Mouse (Mus musculus) limb, embryonic 12.5 days (tissue): ENCODE data around the gene Parp8. TPM values are rescaled to one million over a fixed set of nuclear protein-coding genes. Genes with fewer than 3 reads are reported as not detected.
"Not testable (repeated sequence)": the region's sequence is repeated elsewhere in the genome, so short reads cannot be mapped to it uniquely, and the experiment has no call there.

Source experiments
- ATAC-seq: fragments of 200-750 bp; cut with Nextera tagmentation; 2 replicates; pipeline ENCODE4 v1.8.0; 2017; ENCODE audit warnings: low read depth, moderate TSS enrichment; ENCODE audit not compliant: insufficient number of reproducible peaks, insufficient read depth, low FRiP score, low TSS enrichment
- H3K27ac ChIP-seq: fragments of 300-500 bp; sonication (generic); 2 replicates; pipeline ENCODE4 v1.5.1; 2016; ENCODE audit warnings: mild to moderate bottlenecking, moderate library complexity
- H3K27me3 ChIP-seq: fragments of 300-500 bp; sonication (generic); 2 replicates; pipeline ENCODE4 v1.6.1; 2016; ENCODE audit warnings: mild to moderate bottlenecking, moderate library complexity
- H3K36me3 ChIP-seq: fragments of 300-500 bp; sonication (generic); 2 replicates; pipeline ENCODE4 v1.6.1; 2016; ENCODE audit warnings: mild to moderate bottlenecking, moderate library complexity
- H3K4me1 ChIP-seq: fragments of 300-500 bp; sonication (generic); replicated peaks from 2 replicates; pipeline ENCODE4 v1.6.1; 2016
- H3K4me2 ChIP-seq: fragments of 300-500 bp; sonication (generic); 2 replicates; pipeline ENCODE4 v1.6.1; 2016; ENCODE audit warnings: mild to moderate bottlenecking, moderate library complexity
- H3K4me3 ChIP-seq: fragments of 300-500 bp; sonication (generic); replicated peaks from 2 replicates; pipeline ENCODE4 v1.5.1; 2016; ENCODE audit warnings: mild to moderate bottlenecking
- H3K9ac ChIP-seq: fragments of 300-500 bp; sonication (generic); replicated peaks from 2 replicates; pipeline ENCODE4 v1.6.1; 2016; ENCODE audit warnings: mild to moderate bottlenecking, moderate library complexity
- H3K9me3 ChIP-seq: fragments of 300-500 bp; sonication (generic); 2 replicates; pipeline ENCODE4 v1.6.1; 2016; ENCODE audit warnings: mild to moderate bottlenecking, moderate library complexity
- WGBS: fragments of 180-500 bp; shearing (Covaris S2); methylation state at CpG from one replicate; pipeline ENCODE4 v1.1.7; 2016; 5-methylcytosine and 5-hydroxymethylcytosine counted together
- polyA plus RNA-seq: library from polyadenylated mRNA; unstranded; fragments of >200 nt; fragmentation: Nextera tagmentation; extraction: Ambion mirVana; gene quantifications from 2 replicates; pipeline ENCODE4 v1.2.1, GENCODE M21; 2016

Gene Parp8
- polyA plus RNA-seq, 1 experiment from 2014 or later, result 20.9 TPM

GRCm38 (mm10) chr13:116958776-116959589, 66.4 kb downstream of the Parp8 start:
- Histone ChIP-seq H3K4me2 (no peak overlapping the region), H3K9me3 (no peaks in the 10 kb centered on the region), H3K36me3 (no peaks in the 10 kb centered on the region), H3K27ac (no peak overlapping the region), H3K4me3 (no peak overlapping the region), H3K4me1 (peaks cover 28% of the 10 kb centered on the region), H3K9ac (no peak overlapping the region), H3K27me3 (no peaks in the 10 kb centered on the region)
- no peak for ATAC-seq
- WGBS, result 90% methylated on average over 7 of the region's 7 CpGs

DNA sequence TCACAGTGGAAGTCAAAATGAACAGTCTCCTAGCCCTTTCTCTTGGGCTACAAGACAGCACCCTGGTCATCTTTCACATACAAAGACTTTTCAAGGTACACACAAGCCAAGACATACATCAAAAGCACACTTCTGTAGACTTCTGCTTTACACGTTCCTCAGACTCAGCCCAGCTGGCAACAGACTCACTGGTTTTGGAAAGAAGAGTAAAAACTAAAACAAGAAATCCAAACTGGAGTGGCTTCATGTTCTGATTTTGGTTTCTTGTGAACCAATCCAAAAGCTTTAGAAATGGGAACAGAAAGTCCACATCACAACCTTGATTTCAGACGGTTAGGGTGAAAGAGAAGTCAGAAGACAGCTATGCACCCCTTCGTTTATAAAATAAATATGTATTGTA, 67.8 kb downstream of the Parp8 start:
- H3K4me1 ChIP-seq, result peaks cover 19% of the 10 kb centered on the region
- no peak overlapping the region for H3K27ac ChIP-seq
- H3K4me2 ChIP-seq, result no peak overlapping the region
- H3K9me3 ChIP-seq, result no peaks in the 10 kb centered on the region
- H3K9ac ChIP-seq, result no peak overlapping the region
- no peaks in the 10 kb centered on the region for H3K27me3 ChIP-seq
- no peaks in the 10 kb centered on the region for H3K36me3 ChIP-seq
- 91% methylated on average over 3 of the region's 3 CpGs for WGBS
- no peak overlapping the region for H3K4me3 ChIP-seq
- ATAC-seq, result no peak

GRCm38 (mm10) chr13:116951336-116951735, 74.0 kb downstream of the Parp8 start:
- 93% methylated on average over 3 of the region's 3 CpGs for WGBS
- Histone ChIP-seq H3K9ac (no peak overlapping the region), H3K27me3 (no peaks in the 10 kb centered on the region), H3K4me2 (no peak overlapping the region), H3K27ac (no peak overlapping the region), H3K4me1 (peaks cover 14% of the 10 kb centered on the region; the same call in 1 of the 2 replicates), H3K4me3 (no peak overlapping the region), H3K9me3 (no peaks in the 10 kb centered on the region), H3K36me3 (no peaks in the 10 kb centered on the region)
- no peak for ATAC-seq

- Histone ChIP-seq H3K4me3 (no peak overlapping the region), H3K27ac (no peak overlapping the region), H3K9me3 (no peaks in the 10 kb centered on the region), H3K4me1 (peaks cover 9% of the 10 kb centered on the region; the same call in 1 of the 2 replicates), H3K9ac (no peak overlapping the region), H3K4me2 (no peak overlapping the region), H3K36me3 (no peaks in the 10 kb centered on the region), H3K27me3 (no peaks in the 10 kb centered on the region)
- ATAC-seq, result no peak
- 84% methylated on average over 4 of the region's 4 CpGs for WGBS
These were observed 75.8 kb downstream of the Parp8 start for GRCm38 (mm10) chr13:116949527-116949926.

DNA sequence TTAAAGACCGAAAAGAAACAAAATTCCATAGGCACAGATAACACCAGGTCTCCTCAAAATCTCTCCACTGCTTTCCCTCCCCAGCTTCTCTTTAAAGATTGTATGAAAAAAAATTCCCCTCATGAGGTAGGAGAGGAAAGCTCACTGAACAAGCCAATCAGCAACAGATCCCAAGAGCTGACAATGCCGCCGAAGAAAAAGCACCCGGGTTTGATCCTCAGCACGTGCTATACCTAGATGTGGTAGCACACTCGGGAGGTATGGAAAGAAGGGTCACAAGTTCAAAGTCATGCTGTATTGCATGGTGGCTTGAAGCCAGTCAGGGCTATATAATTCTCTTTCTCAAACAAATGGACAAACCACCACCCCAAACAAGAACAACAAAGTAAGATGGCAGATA, 76.3 kb downstream of the Parp8 start:
- no peaks in the 10 kb centered on the region for H3K36me3 ChIP-seq
- no peak for ATAC-seq
- no peak overlapping the region for H3K27ac ChIP-seq
- H3K9me3 ChIP-seq, result no peaks in the 10 kb centered on the region
- no peaks in the 10 kb centered on the region for H3K27me3 ChIP-seq
- no peak overlapping the region for H3K4me3 ChIP-seq
- 94% methylated on average over 6 of the region's 6 CpGs for WGBS
- H3K9ac ChIP-seq, result no peak overlapping the region
- H3K4me1 ChIP-seq, result peaks cover 9% of the 10 kb centered on the region; the same call in 1 of the 2 replicates
- H3K4me2 ChIP-seq, result no peak overlapping the region

GRCm38 (mm10) chr13:116948299-116948659, 77.1 kb downstream of the Parp8 start:
- H3K27ac ChIP-seq, result no peak overlapping the region

GRCm38 (mm10) chr13:116947611-116948298, 77.6 kb downstream of the Parp8 start:
- ATAC-seq, result peak; percentile 33; the same call in 1 of the 2 replicates
- H3K36me3 ChIP-seq, result no peaks in the 10 kb centered on the region
- H3K4me3 ChIP-seq, result no peak overlapping the region
- H3K4me1 ChIP-seq, result peaks cover 9% of the 10 kb centered on the region; the same call in 1 of the 2 replicates
- WGBS, result 69% methylated on average over 9 of the region's 9 CpGs
- no peak overlapping the region for H3K9ac ChIP-seq
- no peaks in the 10 kb centered on the region for H3K9me3 ChIP-seq
- H3K4me2 ChIP-seq, result no peak overlapping the region
- H3K27ac ChIP-seq, result no peak overlapping the region
- H3K27me3 ChIP-seq, result no peaks in the 10 kb centered on the region

More at GRCm38 (mm10) chr13:116948299-116948659, 77.1 kb downstream of the Parp8 start:
- ATAC-seq, result no peak
- Histone ChIP-seq H3K4me3 (no peak overlapping the region), H3K4me2 (no peak overlapping the region), H3K27me3 (no peaks in the 10 kb centered on the region), H3K9ac (no peak overlapping the region), H3K9me3 (no peaks in the 10 kb centered on the region), H3K4me1 (peaks cover 9% of the 10 kb centered on the region; the same call in 1 of the 2 replicates), H3K36me3 (no peaks in the 10 kb centered on the region)
- WGBS, result 81% methylated on average over 5 of the region's 5 CpGs

DNA sequence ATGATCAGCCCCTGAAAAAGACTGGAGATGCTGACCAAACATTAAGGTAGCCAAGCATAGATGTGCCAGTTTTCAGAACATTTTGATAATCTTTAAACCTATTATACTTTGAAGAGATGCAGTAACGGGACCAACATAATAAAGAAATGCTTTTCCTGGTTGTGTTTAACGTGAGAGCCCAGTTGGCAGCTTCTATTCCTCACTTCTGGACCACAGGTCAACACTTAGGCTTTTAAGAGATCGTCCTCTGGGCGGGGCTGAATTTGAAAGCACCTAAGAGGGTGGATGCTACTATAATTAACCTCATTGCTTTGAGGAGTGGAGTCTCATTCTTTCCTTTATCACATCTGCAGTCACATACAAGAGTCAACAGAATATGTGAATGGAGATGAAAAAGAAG, 78.8 kb downstream of the Parp8 start:
- no peak overlapping the region for H3K27ac ChIP-seq
- H3K4me1 ChIP-seq, result peaks cover 15% of the 10 kb centered on the region
- H3K4me3 ChIP-seq, result no peak overlapping the region
- H3K9ac ChIP-seq, result no peak overlapping the region
- H3K36me3 ChIP-seq, result no peaks in the 10 kb centered on the region
- no peak for ATAC-seq
- H3K4me2 ChIP-seq, result no peak overlapping the region
- H3K9me3 ChIP-seq, result no peaks in the 10 kb centered on the region
- H3K27me3 ChIP-seq, result no peaks in the 10 kb centered on the region
- 75% methylated on average over 4 of the region's 4 CpGs for WGBS

GRCm38 (mm10) chr13:116941280-116942015, 83.9 kb downstream of the Parp8 start:
- peak; percentile 40; the same call in 1 of the 2 replicates for ATAC-seq
- 60% methylated on average over 13 of the region's 13 CpGs for WGBS

GRCm38 (mm10) chr13:116940761-116941160, 84.6 kb downstream of the Parp8 start:
- Histone ChIP-seq H3K9ac (no peak overlapping the region), H3K27me3 (no peaks in the 10 kb centered on the region), H3K36me3 (no peaks in the 10 kb centered on the region), H3K4me2 (no peak overlapping the region), H3K4me1 (peaks cover 11% of the 10 kb centered on the region), H3K4me3 (no peak overlapping the region), H3K27ac (no peak overlapping the region), H3K9me3 (no peaks in the 10 kb centered on the region)
- WGBS, result 87% methylated on average over 7 of the region's 7 CpGs
- no peak for ATAC-seq

More at GRCm38 (mm10) chr13:116941280-116942015, 83.9 kb downstream of the Parp8 start:
- Histone ChIP-seq H3K4me2 (no peak overlapping the region), H3K9ac (no peak overlapping the region), H3K36me3 (no peaks in the 10 kb centered on the region), H3K4me3 (no peak overlapping the region), H3K27me3 (no peaks in the 10 kb centered on the region), H3K4me1 (peaks cover 11% of the 10 kb centered on the region), H3K9me3 (no peaks in the 10 kb centered on the region), H3K27ac (no peak overlapping the region)

DNA sequence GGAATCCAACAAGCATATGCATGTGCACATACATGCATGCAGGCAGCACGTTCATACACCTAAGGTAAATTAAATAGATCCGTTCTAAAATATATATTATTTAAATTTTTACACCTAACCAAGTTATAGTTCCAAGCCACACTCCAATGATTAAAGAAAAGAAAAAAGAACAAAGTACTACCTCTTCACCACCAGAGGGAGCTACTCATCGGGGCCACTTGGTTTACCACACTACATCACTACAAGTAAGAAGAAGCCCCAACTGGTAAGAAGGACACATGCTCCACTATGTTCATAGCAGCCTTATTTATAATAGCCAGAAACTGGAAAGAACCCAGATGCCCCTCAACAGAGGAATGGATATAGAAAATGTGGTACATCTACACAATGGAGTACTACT, 88.3 kb downstream of the Parp8 start:
- not testable (repeated sequence) for H3K4me2 ChIP-seq, H3K36me3 ChIP-seq, H3K4me3 ChIP-seq, ATAC-seq, H3K27me3 ChIP-seq, H3K9ac ChIP-seq, H3K4me1 ChIP-seq, H3K27ac ChIP-seq, H3K9me3 ChIP-seq
- WGBS, result 91% methylated on average over 3 of the region's 3 CpGs
